Mouse (Mus musculus) liver, adult 2 months (tissue): ENCODE data around the gene Rhobtb1. TPM values are rescaled to one million over a fixed set of nuclear protein-coding genes. Genes with fewer than 3 reads are reported as not detected.

ENCODE experiments used
- DNase-seq: peaks from one replicate; pipeline ENCODE4 v3.0.0-alpha.2; 2011; ENCODE audit warnings: low read depth, low spot score; ENCODE audit errors: extremely low read depth
- H3K27ac ChIP-seq: fragments of 200-500 bp; replicated peaks from 2 replicates; pipeline ENCODE4 v1.5.1; 2012; ENCODE audit warnings: low read depth, mild to moderate bottlenecking, control low read depth, inconsistent platforms, low read length; ENCODE audit not compliant: insufficient read depth
- H3K27me3 ChIP-seq: fragments of 200-500 bp; 2 replicates; pipeline ENCODE4 v1.6.1; 2012; ENCODE audit warnings: mild to moderate bottlenecking, moderate library complexity, low read length, inconsistent platforms; ENCODE audit not compliant: control insufficient read depth, insufficient read depth
- H3K36me3 ChIP-seq: fragments of 200-500 bp; 2 replicates; pipeline ENCODE4 v1.6.1; 2012; ENCODE audit warnings: low read length, inconsistent platforms; ENCODE audit not compliant: control insufficient read depth, insufficient read depth
- H3K4me1 ChIP-seq: fragments of 200-500 bp; 2 replicates; pipeline ENCODE4 v1.6.1; 2011; ENCODE audit warnings: low read length; ENCODE audit not compliant: control insufficient read depth, insufficient read depth
- H3K4me3 ChIP-seq: fragments of 200-500 bp; 2 replicates; pipeline ENCODE4 v1.5.1; 2011; ENCODE audit warnings: low read depth, mild to moderate bottlenecking, control low read depth, low read length, moderate library complexity; ENCODE audit not compliant: insufficient read depth
- H3K79me2 ChIP-seq: fragments of 200-500 bp; 2 replicates; pipeline ENCODE4 v1.6.1; 2012; ENCODE audit warnings: inconsistent platforms, mild to moderate bottlenecking, low read length, moderate library complexity; ENCODE audit not compliant: control insufficient read depth, insufficient read depth
- H3K9ac ChIP-seq: fragments of 200-500 bp; 2 replicates; pipeline ENCODE4 v1.6.1; 2012; ENCODE audit warnings: low read depth, mild to moderate bottlenecking, control low read depth, inconsistent platforms, low read length
- CTCF ChIP-seq: fragments of 200-500 bp; IDR thresholded peaks from 2 replicates; pipeline ENCODE4 v1.5.1; 2011; ENCODE audit warnings: low read depth, low read length, control low read depth
- POLR2A ChIP-seq: fragments of 200-500 bp; IDR thresholded peaks from 2 replicates; pipeline ENCODE4 v1.6.1; 2011; ENCODE audit warnings: low read length, control low read depth; ENCODE audit not compliant: insufficient read depth; ENCODE audit errors: extremely low read depth
- WGBS: fragments of 180-500 bp; shearing (Covaris S2); methylation state at CpG from one replicate; pipeline ENCODE4 v1.1.7; 2018; 5-methylcytosine and 5-hydroxymethylcytosine counted together
- polyA plus RNA-seq: library from polyadenylated mRNA; depleted of rRNA; stranded (reverse); fragments of >200 nt; gene quantifications from 2 replicates; pipeline ENCODE4 v1.2.3, GENCODE M21; 2012
- total RNA-seq: library from RNA; depleted of rRNA; stranded (reverse); fragments of >200 nt; gene quantifications from 2 replicates; pipeline ENCODE4 v1.2.3, GENCODE M21; 2014

Rhobtb1 gene
- total and polyA plus RNA-seq, 2 experiments: 14.3 to 47.9 TPM

GRCm38 (mm10) chr10:69180997-69181396, 29.8 kb downstream of the Rhobtb1 start:
- H3K4me1 ChIP-seq: peaks cover 5% of the 10 kb centered on the region; the same call in 1 of the 2 replicates
- DNase-seq: no peak
- 64% methylated on average over 3 of the region's 3 CpGs for WGBS
- H3K27me3 ChIP-seq: no peaks in the 10 kb centered on the region
- TF ChIP-seq POLR2A: no peak
- TF ChIP-seq CTCF: no peak
- H3K27ac ChIP-seq: no peak overlapping the region
- H3K9ac ChIP-seq: no peak overlapping the region
- peaks cover 1% of the 10 kb centered on the region; the same call in 1 of the 2 replicates for H3K36me3 ChIP-seq
- peaks cover 2% of the 10 kb centered on the region; the same call in 1 of the 2 replicates for H3K79me2 ChIP-seq
- H3K4me3 ChIP-seq: no peak overlapping the region

GRCm38 (mm10) chr10:69184903-69185302, 33.7 kb downstream of the Rhobtb1 start:
- Histone ChIP-seq H3K4me3 (no peak overlapping the region), H3K36me3 (no peaks in the 10 kb centered on the region; the same call in 1 of the 2 replicates), H3K79me2 (peaks cover 3% of the 10 kb centered on the region; the same call in 1 of the 2 replicates), H3K27me3 (no peaks in the 10 kb centered on the region), H3K27ac (no peak overlapping the region), H3K4me1 (peaks cover 9% of the 10 kb centered on the region; the same call in 1 of the 2 replicates), H3K9ac (no peak overlapping the region)
- 79% methylated on average over 4 of the region's 4 CpGs for WGBS
- no peak for DNase-seq
- TF ChIP-seq CTCF (no peak), POLR2A (no peak)

- no peak for TF ChIP-seq POLR2A
- Histone ChIP-seq H3K27ac (peak overlapping the region; percentile 77), H3K79me2 (peaks cover 3% of the 10 kb centered on the region; the same call in 1 of the 2 replicates), H3K4me1 (peaks cover 12% of the 10 kb centered on the region), H3K9ac (0 out of 2 replicates have a peak overlapping the region, but pooled peaks have one; percentile 21), H3K27me3 (no peaks in the 10 kb centered on the region), H3K36me3 (no peaks in the 10 kb centered on the region; the same call in 1 of the 2 replicates), H3K4me3 (no peak overlapping the region)
- no peak for DNase-seq
- 61% methylated on average over 4 of the region's 4 CpGs for WGBS
Measured at GRCm38 (mm10) chr10:69185431-69185830, 34.2 kb downstream of the Rhobtb1 start.

GRCm38 (mm10) chr10:69185894-69186893, 35.0 kb downstream of the Rhobtb1 start:
- Histone ChIP-seq H3K4me3 (peak overlapping the region; percentile 43), H3K27ac (0 out of 2 replicates have a peak overlapping the region, but pooled peaks have one; percentile 32), H3K36me3 (no peaks in the 10 kb centered on the region; the same call in 1 of the 2 replicates), H3K4me1 (peaks cover 12% of the 10 kb centered on the region), H3K79me2 (peaks cover 3% of the 10 kb centered on the region; the same call in 1 of the 2 replicates), H3K27me3 (no peaks in the 10 kb centered on the region), H3K9ac (peak overlapping the region; percentile 54)
- DNase-seq: peak; percentile 73
- TF ChIP-seq CTCF: peak; percentile 83
- TF ChIP-seq POLR2A: no peak
- WGBS: 14% methylated on average over 21 of the region's 21 CpGs

GRCm38 (mm10) chr10:69187773-69188443, 36.7 kb downstream of the Rhobtb1 start:
- Histone ChIP-seq H3K27me3 (no peaks in the 10 kb centered on the region), H3K27ac (no peak overlapping the region), H3K79me2 (peaks cover 5% of the 10 kb centered on the region; the same call in 1 of the 2 replicates), H3K9ac (no peak overlapping the region), H3K4me1 (peaks cover 15% of the 10 kb centered on the region), H3K4me3 (no peak overlapping the region), H3K36me3 (no peaks in the 10 kb centered on the region; the same call in 1 of the 2 replicates)
- 90% methylated on average over 9 of the region's 9 CpGs for WGBS
- DNase-seq: no peak
- TF ChIP-seq CTCF (no peak), POLR2A (no peak)
